Mouse (Mus musculus): ENCODE data around the gene Thrb. TPM values are rescaled to one million over a fixed set of nuclear protein-coding genes. Genes with fewer than 3 reads are reported as not detected.

Thrb gene
- polyA plus RNA-seq, 1 experiment: not detected

DNA sequence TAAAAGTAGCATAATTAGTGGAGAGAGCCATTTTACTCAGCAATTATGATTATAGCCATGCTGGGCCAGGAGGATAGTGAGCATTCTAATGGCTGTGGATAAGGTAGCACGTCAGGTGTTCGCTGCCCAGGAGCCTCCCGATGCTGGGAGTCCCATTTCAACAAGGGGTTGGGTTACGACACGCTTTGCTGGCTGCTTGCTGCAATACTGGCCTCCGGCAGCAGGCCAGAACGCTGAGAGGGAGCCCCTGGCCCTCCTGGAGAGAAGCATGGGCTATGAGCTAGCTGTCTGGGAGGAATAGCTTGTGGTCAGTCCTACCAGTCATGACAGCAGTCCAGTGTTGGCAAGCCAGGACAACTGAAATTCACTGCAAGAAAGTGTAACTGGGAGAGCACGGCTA lies 187.2 kb downstream of the Thrb start:
- Histone ChIP-seq H3K27me3 (replicated peaks) (no peaks in the 10 kb centered on the region), H3K9me3 (no peaks in the 10 kb centered on the region), H3K4me3 (replicated peaks) (no peak overlapping the region), H3K4me1 (no peaks in the 10 kb centered on the region), H3K36me3 (replicated peaks; ENCODE audit: low read length) (no peaks in the 10 kb centered on the region)
- TF ChIP-seq FLI1 (IDR thresholded peaks at IDR 0.05; ENCODE audit: low read length) (no peak), GATA1 (IDR thresholded peaks at IDR 0.05; ENCODE audit: borderline replicate concordance, low read length) (no peak)

GRCm38 (mm10) chr14:17850355-17850754 lies 190.3 kb downstream of the Thrb start:
- Histone ChIP-seq H3K36me3 (replicated peaks; ENCODE audit: low read length) (no peaks in the 10 kb centered on the region), H3K9me3 (no peaks in the 10 kb centered on the region), H3K4me1 (no peaks in the 10 kb centered on the region), H3K4me3 (replicated peaks) (no peak overlapping the region), H3K27me3 (replicated peaks) (no peaks in the 10 kb centered on the region)
- TF ChIP-seq GATA1 (IDR thresholded peaks at IDR 0.05; ENCODE audit: borderline replicate concordance, low read length) (no peak), FLI1 (IDR thresholded peaks at IDR 0.05; ENCODE audit: low read length) (no peak)

GRCm38 (mm10) chr14:17852236-17852635 lies 192.2 kb downstream of the Thrb start:
- H3K4me1 ChIP-seq: no peaks in the 10 kb centered on the region
- no peak overlapping the region for H3K4me3 ChIP-seq (replicated peaks)
- H3K27me3 ChIP-seq (replicated peaks): no peaks in the 10 kb centered on the region
- TF ChIP-seq GATA1 (IDR thresholded peaks at IDR 0.05; ENCODE audit: borderline replicate concordance, low read length) (no peak), FLI1 (IDR thresholded peaks at IDR 0.05; ENCODE audit: low read length) (no peak)
- H3K36me3 ChIP-seq (replicated peaks; ENCODE audit: low read length): no peaks in the 10 kb centered on the region
- H3K9me3 ChIP-seq: no peaks in the 10 kb centered on the region

GRCm38 (mm10) chr14:17859790-17860385 lies 199.8 kb downstream of the Thrb start:
- Histone ChIP-seq H3K27me3 (replicated peaks) (no peaks in the 10 kb centered on the region), H3K9me3 (no peaks in the 10 kb centered on the region), H3K4me3 (replicated peaks) (no peak overlapping the region), H3K36me3 (replicated peaks; ENCODE audit: low read length) (no peaks in the 10 kb centered on the region), H3K4me1 (no peaks in the 10 kb centered on the region)
- TF ChIP-seq FLI1 (IDR thresholded peaks at IDR 0.05; ENCODE audit: low read length) (no peak), GATA1 (IDR thresholded peaks at IDR 0.05; ENCODE audit: borderline replicate concordance, low read length) (no peak)

DNA sequence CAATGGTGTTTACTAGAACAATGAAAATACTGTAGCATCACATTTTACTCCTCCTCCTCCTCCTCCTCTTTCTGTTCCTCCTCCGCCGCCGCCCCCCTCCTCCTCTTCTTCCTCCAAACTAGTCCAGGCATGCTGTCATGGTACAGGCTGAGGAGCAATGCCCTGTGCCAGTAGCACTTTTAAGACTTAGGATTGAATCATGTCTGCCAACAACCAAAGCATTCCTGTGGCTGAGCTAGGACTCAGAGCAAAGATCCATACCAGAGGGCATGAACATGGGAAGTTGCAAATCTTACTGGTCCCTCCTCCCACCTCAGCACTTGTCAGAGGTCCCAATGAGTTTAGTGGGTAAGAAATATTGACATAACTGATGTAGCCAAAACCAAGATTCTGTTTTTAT lies 202.6 kb downstream of the Thrb start:
- TF ChIP-seq FLI1 (IDR thresholded peaks at IDR 0.05; ENCODE audit: low read length) (no peak), GATA1 (IDR thresholded peaks at IDR 0.05; ENCODE audit: borderline replicate concordance, low read length) (no peak)
- H3K4me3 ChIP-seq (replicated peaks): no peak overlapping the region
- no peaks in the 10 kb centered on the region for H3K36me3 ChIP-seq (replicated peaks; ENCODE audit: low read length)
- H3K27me3 ChIP-seq (replicated peaks): no peaks in the 10 kb centered on the region
- no peaks in the 10 kb centered on the region for H3K4me1 ChIP-seq
- no peaks in the 10 kb centered on the region for H3K9me3 ChIP-seq

GRCm38 (mm10) chr14:17863701-17864320 lies 203.8 kb downstream of the Thrb start:
- no peaks in the 10 kb centered on the region for H3K27me3 ChIP-seq (replicated peaks)
- TF ChIP-seq GATA1 (IDR thresholded peaks at IDR 0.05; ENCODE audit: borderline replicate concordance, low read length) (no peak), FLI1 (IDR thresholded peaks at IDR 0.05; ENCODE audit: low read length) (no peak)
- no peaks in the 10 kb centered on the region for H3K9me3 ChIP-seq
- H3K36me3 ChIP-seq (replicated peaks; ENCODE audit: low read length): no peaks in the 10 kb centered on the region
- H3K4me3 ChIP-seq (replicated peaks): no peak overlapping the region
- no peaks in the 10 kb centered on the region for H3K4me1 ChIP-seq

DNA sequence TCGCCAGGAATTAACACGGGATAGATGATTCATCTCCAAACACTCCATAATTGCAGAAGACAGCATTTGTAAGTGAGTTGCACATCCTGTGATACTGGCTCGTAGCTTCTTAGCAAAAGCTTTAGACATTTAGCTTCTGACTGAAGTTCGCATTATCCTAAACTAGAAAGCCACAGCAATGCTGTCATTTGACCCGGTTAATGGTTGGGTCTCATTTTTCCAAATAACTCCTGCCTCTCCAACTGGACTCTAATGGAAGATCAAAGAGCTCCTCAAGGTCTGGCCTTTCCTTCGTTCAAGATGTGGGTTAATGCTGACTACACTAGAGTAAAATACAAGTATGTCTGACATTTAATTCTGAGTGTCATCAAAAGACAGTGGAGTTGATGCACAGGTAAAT lies 208.3 kb downstream of the Thrb start:
- TF ChIP-seq GATA1 (IDR thresholded peaks at IDR 0.05; ENCODE audit: borderline replicate concordance, low read length) (no peak), FLI1 (IDR thresholded peaks at IDR 0.05; ENCODE audit: low read length) (no peak)
- no peak overlapping the region for H3K4me3 ChIP-seq (replicated peaks)
- H3K4me1 ChIP-seq: no peaks in the 10 kb centered on the region
- no peaks in the 10 kb centered on the region for H3K27me3 ChIP-seq (replicated peaks)
- no peaks in the 10 kb centered on the region for H3K9me3 ChIP-seq
- H3K36me3 ChIP-seq (replicated peaks; ENCODE audit: low read length): no peaks in the 10 kb centered on the region

- TF ChIP-seq GATA1 (IDR thresholded peaks at IDR 0.05; ENCODE audit: borderline replicate concordance, low read length) (no peak), FLI1 (IDR thresholded peaks at IDR 0.05; ENCODE audit: low read length) (no peak)
- H3K9me3 ChIP-seq: no peaks in the 10 kb centered on the region
- no peaks in the 10 kb centered on the region for H3K36me3 ChIP-seq (replicated peaks; ENCODE audit: low read length)
- no peak overlapping the region for H3K4me3 ChIP-seq (replicated peaks)
- peaks cover 9% of the 10 kb centered on the region for H3K4me1 ChIP-seq
- no peaks in the 10 kb centered on the region for H3K27me3 ChIP-seq (replicated peaks)
These were observed 215.9 kb downstream of the Thrb start for GRCm38 (mm10) chr14:17875946-17876345.

DNA sequence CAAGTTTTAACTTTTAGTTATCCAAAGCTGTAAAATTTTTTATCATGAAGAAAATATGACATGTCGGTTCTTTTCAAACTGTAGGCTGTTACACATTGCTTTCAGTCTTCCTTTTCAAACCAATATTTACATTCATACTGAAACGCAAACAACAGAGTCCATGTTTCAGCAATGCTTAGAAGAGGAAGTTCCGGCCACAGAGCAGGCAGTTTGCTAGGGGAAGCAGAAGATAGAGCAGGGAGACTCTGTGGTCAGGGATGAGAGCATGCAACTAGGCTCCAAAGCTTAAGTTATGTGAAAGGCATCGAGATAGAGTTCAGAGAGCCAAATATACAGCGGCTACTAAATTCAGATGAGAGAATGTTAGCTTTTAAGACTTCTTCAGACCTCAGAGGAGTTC lies 219.4 kb downstream of the Thrb start:
- Histone ChIP-seq H3K4me1 (peaks cover 9% of the 10 kb centered on the region), H3K4me3 (replicated peaks) (peak overlapping the region; percentile 60), H3K36me3 (replicated peaks; ENCODE audit: low read length) (no peaks in the 10 kb centered on the region), H3K9me3 (no peaks in the 10 kb centered on the region), H3K27me3 (replicated peaks) (no peaks in the 10 kb centered on the region)
- TF ChIP-seq FLI1 (IDR thresholded peaks at IDR 0.05; ENCODE audit: low read length) (no peak), GATA1 (IDR thresholded peaks at IDR 0.05; ENCODE audit: borderline replicate concordance, low read length) (no peak)

- Histone ChIP-seq H3K4me1 (no peaks in the 10 kb centered on the region), H3K36me3 (replicated peaks; ENCODE audit: low read length) (no peaks in the 10 kb centered on the region), H3K27me3 (replicated peaks) (no peaks in the 10 kb centered on the region), H3K9me3 (no peaks in the 10 kb centered on the region), H3K4me3 (replicated peaks) (no peak overlapping the region)
- no peak for TF ChIP-seq GATA1 (IDR thresholded peaks at IDR 0.05; ENCODE audit: borderline replicate concordance, low read length)
- no peak for TF ChIP-seq FLI1 (IDR thresholded peaks at IDR 0.05; ENCODE audit: low read length)
These were observed 224.8 kb downstream of the Thrb start for GRCm38 (mm10) chr14:17884884-17885283.
